Mouse (Mus musculus) small intestine, adult 2 months (tissue): Measurements from ENCODE around the gene Pds5b.

Experiments used
- CTCF ChIP-seq: fragments of 200-500 bp; IDR thresholded peaks from 2 replicates; pipeline ENCODE4 v1.5.1; 2012; ENCODE audit warnings: low read depth, mild to moderate bottlenecking, control low read depth, inconsistent platforms, low read length, moderate library complexity, mixed read lengths; ENCODE audit not compliant: insufficient replicate concordance, insufficient read length; ENCODE audit errors: extremely low read depth
- POLR2A ChIP-seq: fragments of 200-500 bp; IDR thresholded peaks from 2 replicates; pipeline ENCODE4 v1.6.1; 2012; ENCODE audit warnings: low read depth, mild to moderate bottlenecking, control low read depth, inconsistent platforms, low read length, moderate library complexity

DNA sequence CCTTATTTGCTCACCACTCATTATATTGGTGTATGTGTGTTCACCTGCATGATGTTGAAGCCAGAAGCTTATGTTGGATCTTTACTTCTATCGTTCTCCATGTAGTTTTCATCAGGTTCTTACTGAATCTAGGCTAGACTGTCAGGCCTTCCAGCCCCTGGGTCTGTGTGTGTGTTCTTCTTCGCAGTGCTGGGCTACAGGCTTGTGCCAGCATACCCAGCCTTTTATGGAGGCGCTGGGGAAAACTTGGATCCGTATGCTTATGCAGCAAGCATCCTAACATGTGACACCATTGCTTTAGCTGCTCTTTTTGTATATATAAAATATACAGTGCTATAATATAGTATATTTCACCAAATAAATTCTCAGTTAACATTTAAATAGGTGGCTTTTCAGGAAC, 38.0 kb downstream of the Pds5b start:
- TF ChIP-seq CTCF (no peak), POLR2A (no peak)
